Mouse (Mus musculus): ENCODE measurements at regions not wholly inside any gene's neighbourhood (a gene's known extent, or its start where the extent isn't known, plus 50 kb on each side); places are given as distances from the start of the nearest gene placed in this dataset.
"Not testable (repeated sequence)": the region's sequence is repeated elsewhere in the genome, so short reads cannot be mapped to it uniquely, and the experiment has no call there.

GRCm38 (mm10) chr2:108033328-108034182 is 743.1 kb downstream of the Kcna4 start:
- no peak for DNase-seq

GRCm38 (mm10) chr2:108034882-108035281 is 744.4 kb downstream of the Kcna4 start:
- DNase-seq: no peak

GRCm38 (mm10) chr2:108042086-108042485 is 751.6 kb downstream of the Kcna4 start:
- no peak for DNase-seq

GRCm38 (mm10) chr2:108044885-108045284 is 754.4 kb downstream of the Kcna4 start:
- no peak for DNase-seq

- no peak for DNase-seq
These were observed 755.6 kb downstream of the Kcna4 start for GRCm38 (mm10) chr2:108045997-108046396.

GRCm38 (mm10) chr2:108062751-108063150 is 772.3 kb downstream of the Kcna4 start:
- DNase-seq: not testable (repeated sequence)

- no peak for DNase-seq
These were observed 793.5 kb downstream of the Kcna4 start for GRCm38 (mm10) chr2:108083911-108084310.

GRCm38 (mm10) chr2:108090266-108090665 is 799.8 kb downstream of the Kcna4 start:
- no peak for DNase-seq

GRCm38 (mm10) chr2:108097026-108097425 is 806.6 kb downstream of the Kcna4 start:
- no peak for DNase-seq

- no peak for DNase-seq
These were observed 819.7 kb downstream of the Kcna4 start for GRCm38 (mm10) chr2:108110140-108110539.

- no peak for DNase-seq
These were observed 855.3 kb downstream of the Kcna4 start for GRCm38 (mm10) chr2:108145694-108146093.

- no peak for DNase-seq
These were observed 857.8 kb downstream of the Kcna4 start for GRCm38 (mm10) chr2:108148221-108148620.

- no peak for DNase-seq
These were observed 865.8 kb downstream of the Kcna4 start for GRCm38 (mm10) chr2:108156189-108156588.

GRCm38 (mm10) chr2:108157731-108158130 is 867.3 kb downstream of the Kcna4 start:
- no peak for DNase-seq

- no peak for DNase-seq
These were observed 867.9 kb downstream of the Kcna4 start for GRCm38 (mm10) chr2:108158311-108158710.

GRCm38 (mm10) chr2:108160865-108161264 is 870.4 kb downstream of the Kcna4 start:
- DNase-seq: no peak

- DNase-seq: no peak
These were observed 874.6 kb downstream of the Kcna4 start for GRCm38 (mm10) chr2:108165085-108165484.
